Mouse (Mus musculus): Measurements from ENCODE around the gene Bax.

DNA sequence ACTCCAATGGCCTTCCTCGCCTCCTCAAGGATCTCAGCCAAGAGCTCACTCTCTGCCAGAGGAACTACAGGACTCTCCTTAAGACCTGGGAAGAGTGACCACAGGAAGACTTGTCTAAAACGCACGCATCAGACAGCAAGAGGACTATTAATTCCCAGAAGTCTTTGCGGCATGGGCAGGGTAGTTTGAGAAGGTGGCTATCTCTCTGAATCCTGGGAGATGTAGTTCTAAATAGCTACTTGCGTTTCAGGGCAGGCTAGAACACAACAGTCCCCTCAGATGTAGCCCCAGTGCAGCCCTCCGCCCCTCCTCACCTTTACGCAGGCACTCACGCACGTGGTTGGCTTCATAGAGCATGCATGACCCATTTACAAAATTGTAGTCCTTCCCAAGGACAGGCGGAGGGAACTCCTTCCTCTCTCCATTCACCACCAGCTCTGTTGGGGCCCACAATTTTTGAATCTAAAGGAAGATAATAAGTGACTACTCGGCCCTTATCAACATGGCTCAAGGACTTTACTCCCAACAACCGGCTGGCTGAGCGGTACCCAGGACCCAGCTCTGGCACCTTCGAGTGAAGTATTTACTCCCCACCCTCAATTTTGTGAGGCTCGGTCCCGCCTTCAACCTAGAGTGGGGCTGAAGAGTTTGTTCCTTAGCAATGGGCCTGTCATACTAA is 8.7 kb upstream of the Bax start:
- no peak for TF ChIP-seq CTCF (IDR thresholded peaks at IDR 0.05; ENCODE audit: control insufficient read depth, insufficient read depth, insufficient read length)
- TF ChIP-seq USF1 (IDR thresholded peaks at IDR 0.05; ENCODE audit: low read depth): no peak
- no peak for TF ChIP-seq MAX (IDR thresholded peaks at IDR 0.05)

Measured in C2C12 (cell line).